Mouse (Mus musculus) C2C12 (cell line): ENCODE results near the gene Kcnma1.

Source experiments
- CEBPB ChIP-seq: IDR thresholded peaks from one replicate; pipeline ENCODE4 v1.6.1; 2011; ENCODE audit warnings: low read depth, mild to moderate bottlenecking, control low read depth, moderate library complexity
- CTCF ChIP-seq: IDR thresholded peaks from one replicate; pipeline ENCODE4 v1.5.1; 2011; ENCODE audit not compliant: control insufficient read depth, insufficient read depth, insufficient read length
- MAX ChIP-seq: IDR thresholded peaks from one replicate; pipeline ENCODE4 v1.6.1; 2011; ENCODE audit warnings: mild to moderate bottlenecking, control low read depth
- USF1 ChIP-seq: IDR thresholded peaks from one replicate; pipeline ENCODE4 v1.6.1; 2011; ENCODE audit warnings: low read depth, mild to moderate bottlenecking, control low read depth, moderate library complexity

GRCm38 (mm10) chr14:23908564-23908963, 105.7 kb downstream of the Kcnma1 start:
- TF ChIP-seq CTCF: no peak
- TF ChIP-seq MAX: no peak
- TF ChIP-seq USF1: no peak
- TF ChIP-seq CEBPB: no peak
